Mouse (Mus musculus) cortical plate, adult 2 months (tissue): Measurements from ENCODE around the gene Thbs2.

Experiments
- CTCF ChIP-seq: fragments of 200-500 bp; IDR thresholded peaks from 2 replicates; pipeline ENCODE4 v1.5.1; 2011; ENCODE audit warnings: mild to moderate bottlenecking, control low read depth, low read length; ENCODE audit not compliant: insufficient read depth; ENCODE audit errors: extremely low read depth
- POLR2A ChIP-seq: fragments of 200-500 bp; IDR thresholded peaks from 2 replicates; pipeline ENCODE4 v1.6.1; 2011; ENCODE audit warnings: mild to moderate bottlenecking, low read length, control low read depth; ENCODE audit not compliant: insufficient read depth; ENCODE audit errors: extremely low read depth

GRCm38 (mm10) chr17:14720227-14720626, 26.2 kb upstream of the Thbs2 start:
- TF ChIP-seq POLR2A = no peak
- no peak for TF ChIP-seq CTCF
